Mouse (Mus musculus): Measurements from ENCODE around the gene Gm49416. TPM values are rescaled to one million over a fixed set of nuclear protein-coding genes. Genes with fewer than 3 reads are reported as not detected.

The Gm49416 gene
- total RNA-seq, 2 experiments from 2014 or later, result 1.5 to 2.9 TPM

DNA sequence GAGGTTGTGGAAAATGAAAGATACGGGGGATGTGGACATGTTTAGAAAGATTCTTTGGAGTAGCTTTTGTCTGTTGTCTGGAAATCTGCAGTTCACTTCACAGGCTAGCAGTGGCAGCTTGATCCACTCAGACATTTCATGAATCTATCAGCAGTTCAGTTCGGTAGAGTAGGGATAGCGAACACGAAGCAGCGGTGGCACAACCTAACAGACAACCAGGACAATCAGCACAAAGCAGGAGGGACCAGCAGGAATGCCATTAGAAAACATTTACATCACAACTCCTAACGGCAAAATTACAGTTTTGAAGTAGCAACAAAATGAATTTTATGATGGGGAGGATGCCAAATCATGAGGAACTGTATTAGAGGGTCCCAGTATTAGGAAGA, 31.0 kb downstream of the Gm49416 start:
- DNase-seq (ENCODE audit: low spot score in 2 of 2), result no peak

DNA sequence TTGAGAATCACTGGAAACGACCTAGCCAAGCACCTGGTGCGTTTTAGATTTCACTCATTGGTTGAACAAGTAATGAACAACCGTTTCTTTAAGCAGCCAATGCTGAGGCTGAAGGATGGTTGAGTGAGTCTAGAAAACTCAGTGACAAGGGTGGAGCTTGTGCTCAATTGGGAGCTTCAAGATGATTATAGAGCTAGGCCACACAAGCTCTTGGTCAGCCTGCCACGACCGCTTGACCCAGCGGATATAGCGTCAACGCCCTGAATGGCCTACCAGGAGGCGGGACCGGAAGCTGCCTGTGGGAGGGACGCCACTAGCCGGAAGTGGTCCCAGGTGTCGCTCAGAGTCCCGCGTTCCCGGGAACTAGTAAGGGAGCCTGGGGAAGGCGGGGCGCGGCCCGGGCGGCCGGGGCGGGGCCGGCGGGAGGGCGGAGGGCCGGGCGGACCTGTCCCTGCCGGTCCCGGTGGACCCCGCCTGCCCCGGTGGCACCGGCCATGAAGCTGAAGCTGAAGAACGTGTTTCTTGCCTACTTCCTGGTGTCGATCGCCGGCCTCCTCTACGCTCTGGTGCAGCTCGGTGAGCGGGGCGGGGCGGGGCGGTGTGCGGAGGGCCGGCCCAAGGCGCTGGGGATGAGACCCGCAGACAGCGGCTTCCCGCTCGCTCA, 31.5 kb downstream of the Gm49416 start, which contains the start of gene B3gat3:
Gene B3gat3 (plus strand): TSS at position 302 of the 664 bp plus-strand sequence.
- DNase-seq (ENCODE audit: low spot score in 2 of 2), result peak; percentile 90 to 95

DNA sequence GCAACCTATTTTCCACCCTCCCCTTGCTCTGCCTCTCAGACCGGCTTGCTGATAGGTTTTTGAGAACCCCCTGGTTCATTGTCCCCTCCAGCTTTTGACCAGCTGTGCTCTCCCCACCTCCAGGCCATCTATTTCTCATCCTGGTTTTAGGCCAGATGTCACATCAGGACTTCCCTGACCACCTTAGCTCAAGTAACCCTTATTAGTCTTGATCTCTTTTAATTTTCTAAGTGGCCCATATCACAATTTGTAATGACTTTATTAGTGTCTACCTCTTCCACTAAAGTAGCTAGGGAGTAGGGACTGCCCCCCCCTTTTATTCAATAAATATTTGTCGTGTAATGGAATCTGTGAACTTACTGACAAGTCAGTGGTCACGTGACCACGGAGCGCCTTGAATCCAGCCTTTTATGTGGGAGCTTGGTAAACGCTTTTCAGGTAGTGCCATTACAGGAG, 32.1 kb downstream of the Gm49416 start:
- DNase-seq (ENCODE audit: low spot score in 2 of 2), result no peak

DNA sequence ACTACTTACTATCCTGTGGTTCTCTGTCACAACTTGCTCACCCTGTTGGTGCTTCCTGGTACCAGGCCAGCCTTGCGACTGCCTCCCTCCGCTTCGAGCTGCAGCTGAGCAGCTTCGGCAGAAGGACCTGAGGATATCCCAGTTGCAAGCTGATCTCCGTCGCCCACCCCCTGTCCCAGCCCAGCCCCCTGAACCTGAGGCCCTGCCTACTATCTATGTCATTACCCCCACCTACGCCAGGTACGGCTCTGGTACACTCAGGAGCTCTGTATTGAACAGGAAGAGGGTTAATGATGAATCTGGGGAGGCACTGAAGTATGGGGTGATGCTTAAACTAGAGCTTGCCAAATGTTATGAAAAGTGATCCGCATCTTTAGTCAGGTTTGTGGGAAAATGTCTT, 33.0 kb downstream of the Gm49416 start:
- no peak for DNase-seq (ENCODE audit: low spot score in 2 of 2)

DNA sequence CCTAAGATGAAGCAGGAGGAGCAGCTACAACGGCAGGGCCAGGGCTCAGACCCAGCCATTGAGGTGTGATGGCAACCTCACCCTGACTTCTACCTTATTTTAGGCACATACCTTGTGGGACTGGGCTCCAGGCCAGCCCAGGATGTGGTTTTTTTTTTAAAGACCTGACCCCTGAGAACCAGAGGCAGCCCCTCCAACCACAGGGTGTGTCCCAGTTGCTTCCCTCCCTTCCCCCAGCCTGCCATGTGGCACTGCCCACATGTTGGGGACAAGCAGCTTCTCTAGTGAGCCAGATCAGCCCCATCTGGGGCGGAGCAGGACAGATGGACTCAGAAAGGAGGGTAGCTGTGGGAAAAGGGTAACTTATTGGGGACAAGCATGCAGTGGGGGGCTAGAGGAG, 38.0 kb downstream of the Gm49416 start:
- DNase-seq (ENCODE audit: low spot score in 2 of 2), result no peak

DNA sequence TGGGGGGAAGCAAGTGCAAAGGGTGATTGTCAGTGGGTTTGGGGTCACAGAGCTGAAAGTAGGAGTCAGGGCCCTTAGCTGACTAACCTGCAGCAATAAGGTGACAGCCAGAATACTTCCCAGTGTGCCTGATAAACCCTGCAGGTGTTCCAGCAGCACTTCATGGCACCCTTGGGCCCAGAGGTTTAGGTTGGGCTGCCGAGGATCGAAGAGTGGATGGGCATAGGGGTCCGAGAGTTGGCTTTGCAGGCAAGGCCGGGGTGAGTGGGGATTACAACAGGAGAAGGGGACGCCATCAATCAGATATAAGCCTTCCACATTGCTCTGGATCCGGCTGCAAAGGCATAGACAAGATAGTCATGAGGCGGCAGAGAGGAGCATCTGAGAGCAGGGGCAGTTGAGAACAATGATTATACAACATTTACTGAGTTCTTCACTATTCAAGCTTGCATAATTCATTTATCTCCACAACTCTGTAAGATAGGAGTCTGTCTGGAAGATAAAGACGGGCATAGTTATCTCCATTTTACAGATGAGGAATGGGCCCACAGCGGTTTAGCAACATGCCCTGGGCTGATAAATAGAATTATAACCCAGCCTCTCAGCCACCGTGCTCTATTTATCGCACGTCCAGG, 39.3 kb downstream of the Gm49416 start:
- DNase-seq (ENCODE audit: low spot score in 2 of 2), result no peak

DNA sequence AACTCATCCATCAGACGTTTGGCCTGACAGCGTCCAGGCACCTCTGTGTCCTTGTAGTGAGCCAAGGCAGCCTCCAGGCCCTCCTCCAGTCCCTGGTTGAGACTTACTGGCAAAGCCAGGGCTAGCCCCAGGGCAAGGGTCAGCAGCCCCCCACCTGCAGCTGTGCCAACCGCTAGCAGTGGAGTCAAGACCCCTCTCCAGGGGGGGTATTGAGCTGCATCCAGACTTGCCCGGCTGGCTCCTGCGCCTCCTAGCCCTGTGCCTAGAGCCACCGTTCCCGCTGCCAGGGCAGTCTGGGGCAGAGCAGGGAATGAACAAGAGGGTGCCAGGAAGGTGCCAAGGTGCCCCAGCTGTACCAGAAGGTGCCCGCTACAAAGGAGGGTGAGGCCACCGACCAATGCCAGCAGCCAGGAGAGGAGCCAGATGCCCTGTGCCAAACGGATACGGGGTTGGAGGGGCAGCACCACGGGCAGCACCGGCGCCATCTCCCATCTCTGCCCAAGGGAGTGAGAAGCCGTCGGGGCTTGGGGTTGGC, 40.0 kb downstream of the Gm49416 start:
- DNase-seq (ENCODE audit: low spot score in 2 of 2), result no peak

DNA sequence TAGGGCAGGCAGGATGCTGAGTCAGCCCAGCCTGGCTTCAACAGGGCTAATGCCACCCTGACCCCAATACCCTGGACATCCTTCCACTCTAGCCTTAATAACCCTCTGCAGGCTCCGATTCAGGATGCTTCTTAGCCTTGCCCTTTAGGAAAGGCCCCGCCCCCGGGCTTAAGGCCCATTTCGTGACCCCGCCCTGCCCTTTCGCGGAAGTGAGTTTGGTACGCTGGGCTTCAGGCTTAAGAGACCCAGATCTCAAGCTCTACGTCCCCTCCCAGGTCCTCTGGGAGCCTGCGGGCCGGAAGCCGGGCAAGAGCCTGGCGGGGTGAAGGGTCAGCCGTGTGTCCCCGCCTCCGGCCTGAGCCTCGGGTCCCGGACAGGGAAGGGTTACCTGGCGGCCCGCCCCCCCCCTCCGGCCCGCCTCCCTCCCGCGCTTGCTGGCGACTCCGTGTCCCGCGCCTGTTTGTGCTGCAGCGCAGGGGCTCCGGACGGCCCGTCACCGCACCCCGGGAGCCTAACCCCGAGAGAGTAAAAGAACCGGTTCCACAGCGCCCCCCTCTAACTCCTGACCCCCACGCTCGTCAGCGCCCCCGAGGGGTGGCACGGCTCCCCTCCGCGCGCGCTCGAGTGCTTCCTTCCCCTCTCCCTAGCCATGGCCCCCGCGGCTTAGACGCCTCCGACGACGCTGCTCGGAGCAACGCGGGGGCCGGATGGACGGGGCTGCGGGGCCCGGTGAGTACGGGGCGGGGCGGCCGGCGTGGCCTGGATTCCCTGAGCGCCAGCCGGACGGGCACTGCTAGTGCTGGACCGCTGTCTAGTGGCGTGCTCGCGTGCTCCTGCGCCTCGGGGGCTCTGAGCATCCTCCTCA, 40.7 kb downstream of the Gm49416 start, which contains the start of the genes Rom1 and Eml3:
Gene Rom1 (minus strand): TSS at position 133 of the 865 bp plus-strand sequence.
Gene Eml3 (plus strand): TSS at position 329 of the 865 bp plus-strand sequence.
- DNase-seq (ENCODE audit: low spot score in 2 of 2), result peak; percentile 80 to 90

DNA sequence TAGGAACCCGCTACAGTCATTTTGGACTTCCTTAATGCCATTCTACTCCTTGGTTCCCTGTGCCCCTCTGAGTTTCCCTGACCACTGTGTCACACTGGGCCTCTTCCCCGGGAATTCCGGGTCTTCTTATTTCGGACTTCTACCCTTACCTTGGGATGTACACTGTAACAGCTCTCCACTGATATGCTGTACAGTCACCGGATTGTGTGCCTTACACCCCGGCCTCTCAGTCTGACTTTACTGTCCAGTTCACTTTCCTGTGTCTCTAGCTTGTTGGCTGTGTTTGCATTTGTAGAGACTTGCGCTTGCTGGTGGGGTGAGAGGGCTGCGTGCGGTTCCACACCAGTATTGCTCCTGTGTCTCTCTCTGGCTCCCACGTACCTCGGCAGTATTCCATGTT, 41.4 kb downstream of the Gm49416 start:
- no peak for DNase-seq (ENCODE audit: low spot score in 2 of 2)

DNA sequence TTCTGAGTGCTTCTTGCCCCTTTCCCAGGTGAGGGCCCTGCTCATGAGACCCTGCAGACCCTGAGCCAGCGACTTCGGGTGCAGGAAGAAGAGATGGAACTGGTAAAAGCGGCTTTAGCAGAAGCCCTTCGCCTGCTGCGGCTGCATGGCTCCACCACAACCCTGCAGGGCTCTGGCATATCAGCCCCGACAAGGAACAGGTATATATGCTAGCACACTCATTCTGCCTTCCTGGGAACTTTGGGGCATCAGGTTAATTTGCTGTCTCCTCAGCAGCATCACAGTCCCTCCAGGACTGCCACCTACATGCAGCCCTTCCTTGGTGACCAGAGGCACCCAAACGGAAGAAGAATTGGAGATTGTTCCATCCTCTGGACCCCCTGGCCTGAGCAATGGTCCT, 42.0 kb downstream of the Gm49416 start:
- DNase-seq (ENCODE audit: low spot score in 2 of 2), result no peak

DNA sequence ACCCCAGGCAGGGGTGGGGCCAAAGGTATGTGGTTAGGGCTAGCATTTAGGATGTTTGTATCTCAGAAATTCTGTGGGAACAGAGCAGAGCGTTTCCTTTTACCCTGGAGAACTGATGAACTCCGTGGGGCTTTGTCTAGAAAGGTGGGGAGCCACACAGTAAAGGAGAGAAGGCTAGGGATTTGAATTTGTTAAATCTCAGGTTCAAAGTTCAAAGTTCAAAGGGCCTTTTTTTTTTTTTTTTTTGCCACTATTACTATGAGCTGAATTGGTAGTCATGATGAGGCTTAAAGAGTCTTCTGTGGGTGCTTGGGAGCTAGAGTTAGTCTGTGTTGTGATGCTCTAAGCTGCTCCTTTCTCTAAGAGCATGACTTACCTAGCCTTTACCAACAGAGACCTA, 48.0 kb downstream of the Gm49416 start:
- no peak for DNase-seq (ENCODE audit: low spot score in 2 of 2)

DNA sequence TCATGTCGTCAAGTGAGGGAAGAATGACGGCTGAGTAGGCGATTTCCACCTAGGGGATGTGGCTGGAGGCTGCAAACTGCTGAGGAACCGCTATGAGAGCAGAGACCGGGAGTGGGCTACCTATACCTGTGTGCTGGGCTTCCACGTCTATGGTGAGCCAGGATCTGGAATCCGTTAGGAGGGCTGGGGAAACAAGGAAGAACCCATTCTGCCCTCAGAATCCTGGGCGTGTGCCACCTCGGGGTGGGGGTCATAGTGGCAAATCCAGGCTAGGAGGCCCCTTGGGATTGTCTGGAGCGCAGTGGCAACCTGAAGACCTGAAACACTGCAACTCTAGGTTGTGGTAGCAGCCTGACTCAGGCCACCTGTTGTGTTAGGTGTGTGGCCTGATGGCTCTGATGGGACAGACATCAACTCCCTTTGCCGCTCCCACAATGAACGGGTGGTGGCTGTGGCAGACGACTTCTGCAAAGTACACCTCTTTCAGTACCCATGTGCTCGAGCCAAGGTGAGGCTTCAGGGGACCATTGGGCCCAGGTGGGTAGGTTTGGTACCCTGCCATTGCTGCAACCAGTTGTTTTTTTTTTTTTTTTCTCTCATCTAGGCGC, 51.9 kb downstream of the Gm49416 start:
- no peak for DNase-seq (ENCODE audit: low spot score in 2 of 2)

DNA sequence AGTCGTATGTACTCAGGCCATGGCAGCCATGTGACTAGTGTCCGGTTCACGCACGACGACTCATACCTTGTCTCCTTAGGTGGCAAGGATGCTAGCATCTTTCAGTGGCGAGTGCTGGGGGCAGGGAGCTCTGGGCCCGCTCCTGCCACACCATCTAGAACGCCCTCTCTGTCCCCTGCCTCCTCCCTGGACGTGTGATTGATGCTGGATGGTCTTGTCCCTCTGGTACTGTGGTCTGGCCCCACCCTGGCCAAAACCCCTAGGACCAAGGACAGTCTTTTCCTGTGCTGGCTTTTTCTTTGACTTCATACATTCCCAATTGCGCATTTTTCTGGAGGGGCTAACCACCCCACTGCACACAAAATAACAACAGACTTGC, 52.4 kb downstream of the Gm49416 start:
- no peak for DNase-seq (ENCODE audit: low spot score in 2 of 2)

DNA sequence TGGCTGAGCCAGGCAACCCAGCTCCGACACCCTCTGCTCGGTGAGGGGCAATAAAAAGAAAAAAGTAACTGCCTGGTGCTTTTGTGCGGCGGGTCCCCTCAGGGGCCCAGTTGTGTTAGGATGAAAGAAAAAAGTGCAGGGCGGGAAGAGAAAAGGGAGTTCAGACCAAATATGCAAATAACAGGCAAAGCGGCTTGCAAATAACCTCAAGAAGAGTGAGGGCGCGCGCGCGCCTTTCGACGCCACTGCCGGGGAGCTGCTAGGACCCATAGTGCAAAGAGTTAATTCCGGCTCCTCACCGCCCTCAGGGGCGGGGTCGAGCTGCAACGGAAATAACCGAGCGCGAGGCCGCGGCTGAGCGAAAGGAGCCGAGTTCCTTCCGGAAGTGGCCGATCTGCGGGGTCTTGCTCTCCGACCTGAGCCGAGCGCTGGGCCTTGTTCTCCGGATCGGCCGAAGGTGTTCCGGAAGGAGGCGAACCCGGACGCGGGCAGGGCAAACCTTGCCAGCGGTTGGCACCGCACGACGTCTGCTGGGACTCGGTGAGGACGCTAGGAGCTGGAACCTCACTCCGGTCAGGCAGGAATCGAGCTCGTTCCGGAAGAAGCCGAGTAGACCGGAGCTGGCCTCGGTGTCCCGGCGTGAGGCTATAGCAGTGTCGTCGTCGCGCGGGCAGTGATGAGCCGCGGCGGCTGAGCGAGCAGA, 52.9 kb downstream of the Gm49416 start, which contains the start of gene Mta2:
Gene Mta2 (plus strand): TSS at position 361 of the 703 bp plus-strand sequence.
- DNase-seq (ENCODE audit: low spot score in 2 of 2), result peak; percentile 95 to 99

DNA sequence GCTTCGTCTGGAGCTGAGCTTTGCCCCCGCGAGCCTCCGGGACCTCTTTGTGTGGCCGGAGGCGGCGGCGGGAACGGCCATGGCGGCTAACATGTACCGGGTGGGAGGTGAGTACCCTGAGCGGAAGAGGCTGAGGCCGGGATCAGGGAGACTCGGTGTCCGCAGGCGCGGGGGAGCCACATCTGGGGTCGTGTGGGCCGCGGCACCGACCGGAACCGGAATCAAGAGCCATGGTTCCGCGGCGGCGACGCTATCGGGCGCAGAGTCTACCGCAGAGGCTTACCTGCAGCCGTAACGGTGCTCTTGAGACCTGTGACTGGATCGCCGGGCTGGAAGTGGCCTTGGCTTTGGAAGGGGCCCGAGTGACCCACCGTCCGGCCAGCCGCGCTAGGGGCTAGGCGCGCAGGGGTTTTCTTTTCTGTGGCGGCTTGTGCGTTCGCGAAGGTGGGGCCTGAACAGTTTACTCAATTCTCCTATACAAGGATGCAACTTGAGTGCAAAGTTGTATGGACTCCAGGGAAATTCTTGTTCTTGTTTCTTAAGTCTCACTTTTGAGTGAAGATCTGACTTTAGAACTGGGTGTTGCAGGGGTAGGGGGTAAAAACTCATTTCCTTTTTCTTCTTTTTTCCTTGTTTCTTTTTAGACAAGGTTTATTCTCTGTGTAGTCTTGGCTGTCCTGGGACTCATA, 53.7 kb downstream of the Gm49416 start:
- no peak for DNase-seq (ENCODE audit: low spot score in 2 of 2)

DNA sequence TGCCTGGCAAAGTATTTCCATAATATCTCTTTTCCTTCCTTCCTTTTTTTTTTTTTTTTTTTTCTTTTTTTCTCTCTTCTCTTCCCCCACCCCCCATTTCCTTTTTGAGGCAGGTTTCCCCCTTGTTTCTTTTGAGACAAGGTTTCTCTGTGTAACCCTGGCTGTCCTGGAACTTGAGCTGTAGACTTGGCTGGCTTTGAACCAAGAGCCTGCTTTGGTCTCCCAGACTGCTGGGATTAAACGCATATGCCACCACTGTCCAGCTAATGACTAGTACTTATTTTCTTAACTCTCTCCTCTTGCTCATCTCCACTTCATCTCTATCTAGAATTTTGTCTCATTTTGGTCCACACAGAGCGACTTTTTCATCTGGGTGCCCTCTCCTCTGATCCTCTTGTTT, 54.3 kb downstream of the Gm49416 start:
- no peak for DNase-seq (ENCODE audit: low spot score in 2 of 2)

DNA sequence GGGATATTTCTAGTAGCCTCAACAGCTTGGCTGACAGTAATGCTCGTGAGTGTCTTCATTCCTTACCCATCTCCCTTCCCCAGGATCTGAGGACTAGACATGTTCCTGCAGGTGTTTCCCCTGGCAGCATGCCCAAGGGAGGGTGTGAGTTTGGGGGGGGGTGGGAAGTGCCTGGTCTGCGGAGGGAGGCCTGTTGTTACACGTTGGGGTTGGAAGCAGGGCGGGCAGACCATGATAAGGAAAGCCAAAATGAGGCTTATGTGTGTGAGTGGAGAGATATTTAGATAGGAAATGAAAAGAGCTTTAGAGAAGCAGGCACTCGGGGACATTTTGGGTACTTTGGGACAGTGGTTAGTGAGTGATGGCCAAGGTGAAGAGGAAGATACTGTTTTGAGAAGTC, 55.3 kb downstream of the Gm49416 start:
- no peak for DNase-seq (ENCODE audit: low spot score in 2 of 2)

DNA sequence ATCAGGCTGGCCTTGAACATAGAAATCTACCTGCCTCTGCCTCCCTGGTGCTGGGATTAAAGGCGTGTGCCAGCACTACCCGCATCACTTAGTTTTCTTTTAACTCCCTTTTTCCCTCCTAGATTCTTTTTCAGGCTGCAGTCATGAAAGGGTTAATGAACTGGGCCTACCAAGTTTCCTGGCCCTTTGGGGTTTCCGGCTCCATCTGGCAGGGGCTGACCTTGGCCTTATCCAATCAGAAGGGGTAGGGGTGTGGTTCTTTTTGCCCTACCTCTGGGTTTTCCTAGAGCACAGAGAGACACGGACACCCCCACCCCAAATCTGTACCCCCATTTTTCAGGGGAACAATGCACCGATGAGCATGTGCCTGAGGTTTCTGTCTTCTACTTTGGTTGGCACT, 56.0 kb downstream of the Gm49416 start:
- DNase-seq (ENCODE audit: low spot score in 2 of 2), result peak in 1 of 2 experiments; percentile 85

Measured in gastrocnemius, postnatal 4 days (tissue).